Mouse (Mus musculus): ENCODE data around the gene A030014E15Rik.
"Not testable (repeated sequence)": the region's sequence is repeated elsewhere in the genome, so short reads cannot be mapped to it uniquely, and the experiment has no call there.

- TF ChIP-seq ZC3H11A (IDR thresholded peaks at IDR 0.05; ENCODE audit: borderline replicate concordance, low read depth, low read length); CHD2 (IDR thresholded peaks at IDR 0.05; ENCODE audit: low read depth, low read length); MAFK (IDR thresholded peaks at IDR 0.05; ENCODE audit: insufficient read depth, low read depth, low read length): not testable (repeated sequence)
Observed at GRCm38 (mm10) chr1:82931326-82931725, 6.6 kb downstream of the A030014E15Rik start, which contains the start of gene Gm6217.
